Mouse (Mus musculus) forebrain, embryonic 14.5 days (tissue): ENCODE measurements around the gene B3gnt7. TPM values are rescaled to one million over a fixed set of nuclear protein-coding genes. Genes with fewer than 3 reads are reported as not detected.
"Not testable (repeated sequence)": the region's sequence is repeated elsewhere in the genome, so short reads cannot be mapped to it uniquely, and the experiment has no call there.

Experiments used
- ATAC-seq: fragments of 200-750 bp; cut with Nextera tagmentation; 2 replicates; pipeline ENCODE4 v1.8.0; 2017; ENCODE audit warnings: mild to moderate bottlenecking, moderate library complexity
- DNase-seq: peaks from one replicate; pipeline ENCODE4 v3.0.0-alpha.2; 2015; ENCODE audit warnings: low spot score
- H3K27ac ChIP-seq: fragments of 300-500 bp; sonication (generic); 2 replicates; pipeline ENCODE4 v1.5.1; 2014; ENCODE audit warnings: low read depth, mild to moderate bottlenecking, control low read depth, low read length, moderate library complexity
- H3K27me3 ChIP-seq: fragments of 300-500 bp; sonication (generic); replicated peaks from 2 replicates; pipeline ENCODE4 v1.6.1; 2014; ENCODE audit warnings: low read length, control low read depth, mixed read lengths; ENCODE audit not compliant: control insufficient read depth, insufficient read depth
- H3K36me3 ChIP-seq: fragments of 300-500 bp; sonication (generic); 2 replicates; pipeline ENCODE4 v1.6.1; 2014; ENCODE audit warnings: low read length, control low read depth; ENCODE audit not compliant: control insufficient read depth, insufficient read depth
- H3K4me1 ChIP-seq: fragments of 300-500 bp; sonication (generic); 2 replicates; pipeline ENCODE4 v1.6.1; 2014; ENCODE audit warnings: antibody characterized with exemption, low read length, control low read depth; ENCODE audit not compliant: control insufficient read depth, insufficient read depth
- H3K4me2 ChIP-seq: fragments of 300-500 bp; sonication (generic); 2 replicates; pipeline ENCODE4 v1.6.1; 2014; ENCODE audit warnings: mild to moderate bottlenecking, control low read depth, low read length
- H3K4me3 ChIP-seq: fragments of 300-500 bp; sonication (generic); 2 replicates; pipeline ENCODE4 v1.5.1; 2014; ENCODE audit warnings: low read depth, low read length, control low read depth
- H3K9ac ChIP-seq: fragments of 300-500 bp; sonication (generic); 2 replicates; pipeline ENCODE4 v1.6.1; 2014; ENCODE audit warnings: mild to moderate bottlenecking, low read length, control low read depth, moderate library complexity
- H3K9me3 ChIP-seq: fragments of 300-500 bp; sonication (generic); replicated peaks from 2 replicates; pipeline ENCODE4 v1.6.1; 2016; ENCODE audit warnings: low read length, control low read depth, mixed read lengths; ENCODE audit not compliant: control insufficient read depth
- WGBS: fragments of 180-500 bp; shearing (Covaris S2); extraction: QIAGEN DNeasy Blood & Tissue Kit; methylation state at CpG from one replicate; pipeline ENCODE4 v1.1.7; 2014; 5-methylcytosine and 5-hydroxymethylcytosine counted together
- polyA plus RNA-seq: library from polyadenylated mRNA; unstranded; fragments of >200 nt; fragmentation: Nextera tagmentation; extraction: Ambion mirVana; gene quantifications from 2 replicates; pipeline ENCODE4 v1.2.1, GENCODE M21; 2014

The B3gnt7 gene
- polyA plus RNA-seq, 1 experiment from 2014 or later: 3.9 TPM

- H3K4me2 ChIP-seq: no peak overlapping the region
- no peak for DNase-seq
- no peak overlapping the region for H3K9ac ChIP-seq
- H3K36me3 ChIP-seq: no peaks in the 10 kb centered on the region
- no peaks in the 10 kb centered on the region for H3K27me3 ChIP-seq
- WGBS: 86% methylated on average over 6 of the region's 8 CpGs
- H3K27ac ChIP-seq: no peak overlapping the region
- H3K4me3 ChIP-seq: no peak overlapping the region
- H3K9me3 ChIP-seq: no peaks in the 10 kb centered on the region
- ATAC-seq: no peak
- H3K4me1 ChIP-seq: no peaks in the 10 kb centered on the region
These were observed 18.3 kb downstream of the B3gnt7 start for GRCm38 (mm10) chr1:86320822-86321413.

GRCm38 (mm10) chr1:86336330-86336729 lies 33.7 kb downstream of the B3gnt7 start:
- H3K4me1 ChIP-seq: no peaks in the 10 kb centered on the region
- no peak overlapping the region for H3K4me3 ChIP-seq
- H3K27me3 ChIP-seq: no peaks in the 10 kb centered on the region
- no peaks in the 10 kb centered on the region for H3K36me3 ChIP-seq
- ATAC-seq (no peak), DNase-seq (no peak)
- WGBS: 46% methylated on average over 2 of the region's 2 CpGs
- no peak overlapping the region for H3K27ac ChIP-seq
- no peak overlapping the region for H3K4me2 ChIP-seq
- no peak overlapping the region for H3K9ac ChIP-seq
- H3K9me3 ChIP-seq: no peaks in the 10 kb centered on the region

GRCm38 (mm10) chr1:86339156-86339812 lies 36.7 kb downstream of the B3gnt7 start:
- 28% methylated on average over 4 of the region's 4 CpGs for WGBS
- peak; percentile 91 for DNase-seq
- Histone ChIP-seq H3K4me3 (no peak overlapping the region), H3K27me3 (no peaks in the 10 kb centered on the region), H3K4me1 (no peaks in the 10 kb centered on the region), H3K9me3 (no peaks in the 10 kb centered on the region), H3K27ac (no peak overlapping the region), H3K36me3 (no peaks in the 10 kb centered on the region), H3K4me2 (no peak overlapping the region), H3K9ac (no peak overlapping the region)
- peak; percentile 74 for ATAC-seq

- not testable (repeated sequence) for H3K4me2 ChIP-seq, H3K36me3 ChIP-seq, H3K9ac ChIP-seq, H3K4me3 ChIP-seq, H3K4me1 ChIP-seq, H3K27ac ChIP-seq, ATAC-seq, DNase-seq, H3K9me3 ChIP-seq, H3K27me3 ChIP-seq
- WGBS: 100% methylated on average over 2 of the region's 2 CpGs
These were observed 38.5 kb downstream of the B3gnt7 start for GRCm38 (mm10) chr1:86341096-86341495.

GRCm38 (mm10) chr1:86342371-86342770 lies 39.7 kb downstream of the B3gnt7 start:
- no peak for DNase-seq
- no peak for ATAC-seq
- no peak overlapping the region for H3K9ac ChIP-seq

GRCm38 (mm10) chr1:86343087-86343645 lies 40.5 kb downstream of the B3gnt7 start:
- Histone ChIP-seq H3K27ac (no peak overlapping the region), H3K27me3 (no peaks in the 10 kb centered on the region), H3K4me2 (no peak overlapping the region), H3K9me3 (no peaks in the 10 kb centered on the region), H3K36me3 (peaks cover 17% of the 10 kb centered on the region), H3K4me3 (no peak overlapping the region), H3K4me1 (no peaks in the 10 kb centered on the region), H3K9ac (no peak overlapping the region)
- ATAC-seq (no peak), DNase-seq (no peak)
- 97% methylated on average over 1 of the region's 1 CpGs for WGBS

More at GRCm38 (mm10) chr1:86342371-86342770, 39.7 kb downstream of the B3gnt7 start:
- Histone ChIP-seq H3K27ac (no peak overlapping the region), H3K4me2 (no peak overlapping the region), H3K4me1 (no peaks in the 10 kb centered on the region), H3K9me3 (no peaks in the 10 kb centered on the region), H3K36me3 (peaks cover 9% of the 10 kb centered on the region; the same call in 1 of the 2 replicates), H3K27me3 (no peaks in the 10 kb centered on the region), H3K4me3 (no peak overlapping the region)
- 96% methylated on average over 2 of the region's 2 CpGs for WGBS

- H3K4me3 ChIP-seq: no peak overlapping the region
- H3K9ac ChIP-seq: no peak overlapping the region
- ATAC-seq (no peak), DNase-seq (no peak)
- 81% methylated on average over 4 of the region's 4 CpGs for WGBS
- no peak overlapping the region for H3K4me2 ChIP-seq
- peaks cover 28% of the 10 kb centered on the region for H3K36me3 ChIP-seq
- H3K4me1 ChIP-seq: no peaks in the 10 kb centered on the region
- no peak overlapping the region for H3K27ac ChIP-seq
- H3K27me3 ChIP-seq: no peaks in the 10 kb centered on the region
- no peaks in the 10 kb centered on the region for H3K9me3 ChIP-seq
These were observed 41.6 kb downstream of the B3gnt7 start for GRCm38 (mm10) chr1:86343969-86344861.

- no peaks in the 10 kb centered on the region for H3K9me3 ChIP-seq
- H3K4me3 ChIP-seq: no peak overlapping the region
- no peak overlapping the region for H3K9ac ChIP-seq
- no peak for DNase-seq
- 88% methylated on average over 4 of the region's 4 CpGs for WGBS
- H3K4me2 ChIP-seq: no peak overlapping the region
- no peaks in the 10 kb centered on the region for H3K4me1 ChIP-seq
- no peak for ATAC-seq
- H3K36me3 ChIP-seq: peaks cover 36% of the 10 kb centered on the region
- H3K27ac ChIP-seq: no peak overlapping the region
- H3K27me3 ChIP-seq: no peaks in the 10 kb centered on the region
These were observed 42.4 kb downstream of the B3gnt7 start for GRCm38 (mm10) chr1:86345069-86345468.
